Mouse (Mus musculus): ENCODE data around the gene Nr1d1. TPM values are rescaled to one million over a fixed set of nuclear protein-coding genes. Genes with fewer than 3 reads are reported as not detected.
"Not testable (repeated sequence)": the region's sequence is repeated elsewhere in the genome, so short reads cannot be mapped to it uniquely, and the experiment has no call there.

Nr1d1 gene
- polyA plus RNA-seq, 1 experiment from 2014 or later, result 0.66 TPM

DNA sequence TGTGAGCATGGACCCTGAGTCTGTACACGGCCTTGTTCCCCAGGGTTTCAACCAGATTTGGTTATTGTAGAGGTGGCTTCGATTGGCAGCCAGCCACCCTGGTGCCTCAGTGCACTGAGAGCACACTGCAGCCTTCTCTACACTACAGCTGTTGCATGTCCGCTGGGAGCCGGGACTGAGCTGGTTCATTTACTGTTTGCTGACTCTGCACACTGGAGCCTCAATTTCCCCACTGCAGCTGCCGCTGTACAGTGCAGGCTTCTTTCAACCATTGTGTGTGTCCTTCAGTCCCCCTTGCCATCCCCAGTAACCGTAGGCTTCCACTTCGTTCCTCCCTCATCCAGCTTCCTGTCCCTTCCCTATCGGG lies 35.1 kb downstream of the Nr1d1 start:
- WGBS (ENCODE audit: insufficient replicate concordance), result 18% methylated on average over 8 of the region's 8 CpGs
- Histone ChIP-seq H3K9me3 (replicated peaks; ENCODE audit: control insufficient read depth, low read length) (no peaks in the 10 kb centered on the region), H3K27me3 (ENCODE audit: control insufficient read depth, insufficient read depth, low read depth, low read length) (no peaks in the 10 kb centered on the region), H3K36me3 (ENCODE audit: control insufficient read depth, insufficient read depth) (no peaks in the 10 kb centered on the region), H3K4me3 (ENCODE audit: low read depth, low read length) (peak overlapping the region; percentile 85), H3K9ac (ENCODE audit: low read depth, low read length) (peak overlapping the region; percentile 84; the same call in 1 of the 2 replicates), H3K27ac (ENCODE audit: low read length) (peak overlapping the region; percentile 74), H3K4me2 (ENCODE audit: low read depth, low read length) (peak overlapping the region; percentile 93), H3K4me1 (ENCODE audit: control insufficient read depth, low read depth, low read length) (peaks cover 57% of the 10 kb centered on the region)
- ATAC-seq (ENCODE audit: low read depth), result no peak

DNA sequence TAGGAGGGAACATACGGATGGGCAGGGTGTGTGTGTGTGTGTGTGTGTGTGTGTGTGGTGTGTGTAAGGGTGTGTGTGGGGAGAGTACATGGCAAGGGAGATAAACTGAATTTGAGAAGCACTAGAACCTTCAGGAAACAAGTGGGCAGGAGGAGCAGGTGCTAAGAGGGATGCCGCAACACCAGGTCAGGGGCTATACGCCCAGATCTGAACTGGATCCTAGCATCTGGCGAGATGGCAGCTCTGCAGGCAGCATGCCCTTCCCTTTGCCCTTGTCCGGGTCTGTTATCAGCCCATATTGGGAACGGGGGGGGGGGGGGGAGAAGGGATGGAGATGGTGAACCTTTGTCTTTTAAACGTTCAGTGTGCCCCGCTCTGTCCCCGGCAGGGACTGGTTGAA lies 36.2 kb downstream of the Nr1d1 start:
- Histone ChIP-seq H3K9ac (ENCODE audit: low read depth, low read length) (no peak overlapping the region), H3K9me3 (replicated peaks; ENCODE audit: control insufficient read depth, low read length) (peaks cover 3% of the 10 kb centered on the region; the same call in 1 of the 2 replicates), H3K27ac (ENCODE audit: low read length) (no peak overlapping the region), H3K27me3 (ENCODE audit: control insufficient read depth, insufficient read depth, low read depth, low read length) (no peaks in the 10 kb centered on the region), H3K4me3 (ENCODE audit: low read depth, low read length) (no peak overlapping the region), H3K4me2 (ENCODE audit: low read depth, low read length) (peak overlapping the region; percentile 15; the same call in 1 of the 2 replicates), H3K4me1 (ENCODE audit: control insufficient read depth, low read depth, low read length) (peaks cover 46% of the 10 kb centered on the region), H3K36me3 (ENCODE audit: control insufficient read depth, insufficient read depth) (no peaks in the 10 kb centered on the region)
- WGBS (ENCODE audit: insufficient replicate concordance), result 33% methylated on average over 9 of the region's 9 CpGs
- ATAC-seq (ENCODE audit: low read depth), result no peak

DNA sequence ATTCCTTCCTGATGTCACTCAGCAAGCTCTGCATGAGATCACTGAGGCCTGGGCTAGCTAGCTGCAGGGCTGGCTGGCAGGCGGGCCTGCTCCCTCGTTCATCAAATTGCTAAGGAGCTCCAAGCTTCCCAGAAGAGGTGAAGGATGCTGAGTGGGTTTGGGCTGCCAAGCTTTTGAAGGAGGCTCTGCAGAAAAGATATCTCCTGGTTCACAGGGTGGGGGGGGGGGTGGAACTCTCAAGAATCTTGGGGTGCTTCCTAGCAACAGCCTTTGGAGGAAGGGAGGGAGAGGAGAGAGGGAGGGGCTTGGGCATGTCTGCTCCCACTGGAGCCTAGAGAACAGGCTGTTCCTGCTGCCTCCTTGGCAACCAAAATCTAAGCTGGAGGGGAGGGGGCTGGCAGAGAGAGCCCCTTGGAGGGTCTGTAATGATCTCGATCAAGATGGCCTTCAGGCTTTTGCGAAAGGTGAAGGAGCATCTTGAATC lies 36.7 kb downstream of the Nr1d1 start:
- H3K4me2 ChIP-seq (ENCODE audit: low read depth, low read length), result peak overlapping the region; percentile 15; the same call in 1 of the 2 replicates
- WGBS (ENCODE audit: insufficient replicate concordance), result 47% methylated on average over 4 of the region's 4 CpGs

DNA sequence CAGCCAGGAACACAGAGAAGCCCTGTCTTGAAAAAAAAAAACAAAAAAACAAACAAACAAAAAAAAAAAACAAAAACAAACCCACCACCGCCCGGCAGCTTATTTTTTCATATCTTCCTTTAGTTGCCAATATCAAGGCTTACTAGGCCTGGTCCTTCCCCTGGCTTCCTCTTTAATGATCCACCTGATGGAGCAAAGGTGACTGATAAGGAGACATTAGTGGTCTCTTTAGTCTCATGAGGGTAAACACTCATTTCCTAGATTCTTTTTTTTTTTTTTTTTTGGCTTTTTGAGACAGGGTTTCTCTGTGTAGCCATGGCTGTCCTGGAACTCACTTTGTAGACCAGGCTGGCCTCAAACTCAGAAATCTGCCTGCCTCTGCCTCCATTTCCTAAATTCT lies 37.9 kb downstream of the Nr1d1 start:
- not testable (repeated sequence) for H3K27me3 ChIP-seq (ENCODE audit: control insufficient read depth, insufficient read depth, low read depth, low read length); H3K36me3 ChIP-seq (ENCODE audit: control insufficient read depth, insufficient read depth); H3K4me2 ChIP-seq (ENCODE audit: low read depth, low read length); H3K27ac ChIP-seq (ENCODE audit: low read length); ATAC-seq (ENCODE audit: low read depth); H3K4me3 ChIP-seq (ENCODE audit: low read depth, low read length); H3K9me3 ChIP-seq (replicated peaks; ENCODE audit: control insufficient read depth, low read length); H3K9ac ChIP-seq (ENCODE audit: low read depth, low read length)
- 58% methylated on average over 2 of the region's 2 CpGs for WGBS (ENCODE audit: insufficient replicate concordance)
- H3K4me1 ChIP-seq (ENCODE audit: control insufficient read depth, low read depth, low read length), result peaks cover 29% of the 10 kb centered on the region

More for the DNA sequence above, 36.7 kb downstream of the Nr1d1 start:
- Histone ChIP-seq H3K9ac (ENCODE audit: low read depth, low read length) (no peak overlapping the region), H3K4me3 (ENCODE audit: low read depth, low read length) (no peak overlapping the region), H3K4me1 (ENCODE audit: control insufficient read depth, low read depth, low read length) (peaks cover 42% of the 10 kb centered on the region), H3K36me3 (ENCODE audit: control insufficient read depth, insufficient read depth) (no peaks in the 10 kb centered on the region), H3K9me3 (replicated peaks; ENCODE audit: control insufficient read depth, low read length) (peaks cover 3% of the 10 kb centered on the region; the same call in 1 of the 2 replicates), H3K27ac (ENCODE audit: low read length) (no peak overlapping the region), H3K27me3 (ENCODE audit: control insufficient read depth, insufficient read depth, low read depth, low read length) (no peaks in the 10 kb centered on the region)
- no peak for ATAC-seq (ENCODE audit: low read depth)

DNA sequence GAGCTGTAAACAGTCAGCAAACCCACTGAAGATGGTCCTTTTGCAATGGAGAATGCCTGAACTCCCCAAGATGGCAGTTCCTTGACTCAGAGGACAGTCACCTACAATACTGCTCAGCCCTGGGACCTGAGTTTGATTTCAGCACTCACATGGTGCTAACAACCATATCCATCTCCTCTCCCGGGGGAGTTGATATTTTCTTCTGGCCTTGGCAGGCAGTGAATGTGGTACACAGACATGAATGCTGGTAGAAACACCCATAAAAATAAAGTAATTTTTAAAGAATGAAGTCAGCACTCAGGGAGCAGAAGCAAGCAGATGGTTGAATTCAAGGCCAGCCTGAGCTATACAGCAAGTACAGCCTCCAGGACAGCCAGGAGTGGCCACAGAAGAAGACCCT lies 39.0 kb downstream of the Nr1d1 start:
- ATAC-seq (ENCODE audit: low read depth), result no peak
- H3K4me3 ChIP-seq (ENCODE audit: low read depth, low read length), result no peak overlapping the region
- peaks cover 29% of the 10 kb centered on the region for H3K4me1 ChIP-seq (ENCODE audit: control insufficient read depth, low read depth, low read length)
- H3K9me3 ChIP-seq (replicated peaks; ENCODE audit: control insufficient read depth, low read length), result peaks cover 3% of the 10 kb centered on the region; the same call in 1 of the 2 replicates
- WGBS (ENCODE audit: insufficient replicate concordance), result 71% methylated on average over 1 of the region's 1 CpGs
- H3K36me3 ChIP-seq (ENCODE audit: control insufficient read depth, insufficient read depth), result no peaks in the 10 kb centered on the region
- H3K4me2 ChIP-seq (ENCODE audit: low read depth, low read length), result no peak overlapping the region
- no peaks in the 10 kb centered on the region for H3K27me3 ChIP-seq (ENCODE audit: control insufficient read depth, insufficient read depth, low read depth, low read length)
- no peak overlapping the region for H3K27ac ChIP-seq (ENCODE audit: low read length)
- no peak overlapping the region for H3K9ac ChIP-seq (ENCODE audit: low read depth, low read length)

DNA sequence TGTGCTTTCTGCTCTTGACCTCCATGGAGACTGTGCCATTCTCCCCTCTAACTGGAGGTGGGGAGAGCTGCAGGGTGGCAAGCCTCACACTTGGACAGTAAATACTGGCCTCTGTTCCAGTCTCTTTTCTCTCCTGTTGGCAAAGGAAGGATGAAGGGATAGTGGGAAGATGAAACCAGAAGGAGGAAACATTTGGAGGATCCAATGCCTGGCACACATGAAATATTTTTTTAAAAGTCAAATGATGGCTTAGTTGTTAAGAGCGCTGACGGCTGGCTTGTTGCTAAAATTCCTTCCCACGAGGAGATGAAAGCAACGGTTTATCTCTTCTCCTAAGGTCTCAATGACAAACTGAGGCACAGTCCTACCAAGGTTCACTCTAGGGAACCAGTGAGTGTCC lies 40.0 kb downstream of the Nr1d1 start:
- Histone ChIP-seq H3K9me3 (replicated peaks; ENCODE audit: control insufficient read depth, low read length) (peaks cover 3% of the 10 kb centered on the region; the same call in 1 of the 2 replicates), H3K4me3 (ENCODE audit: low read depth, low read length) (no peak overlapping the region), H3K27me3 (ENCODE audit: control insufficient read depth, insufficient read depth, low read depth, low read length) (no peaks in the 10 kb centered on the region), H3K4me2 (ENCODE audit: low read depth, low read length) (no peak overlapping the region), H3K27ac (ENCODE audit: low read length) (no peak overlapping the region), H3K9ac (ENCODE audit: low read depth, low read length) (no peak overlapping the region), H3K4me1 (ENCODE audit: control insufficient read depth, low read depth, low read length) (peaks cover 20% of the 10 kb centered on the region), H3K36me3 (ENCODE audit: control insufficient read depth, insufficient read depth) (no peaks in the 10 kb centered on the region)
- ATAC-seq (ENCODE audit: low read depth), result no peak
- WGBS (ENCODE audit: insufficient replicate concordance), result 82% methylated on average over 4 of the region's 4 CpGs

DNA sequence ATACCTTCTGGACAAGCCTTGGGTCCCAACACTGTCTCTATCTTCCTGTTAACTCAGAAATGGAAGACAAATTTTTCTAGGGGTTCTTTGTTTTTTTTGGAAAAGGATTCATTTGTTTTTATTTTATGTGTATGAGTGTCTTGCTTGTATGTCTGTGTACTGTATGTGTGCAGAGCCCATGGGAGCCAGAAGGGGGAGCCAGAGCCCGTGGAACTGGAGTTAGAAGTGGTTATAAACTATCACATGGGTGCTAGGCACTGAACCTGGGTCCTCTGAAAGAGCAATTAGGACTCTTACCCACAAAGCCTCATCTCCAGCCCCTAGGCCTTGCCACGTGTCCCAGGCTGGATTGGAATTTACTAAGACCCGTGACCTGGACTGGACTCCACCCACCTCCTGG lies 41.1 kb downstream of the Nr1d1 start:
- Histone ChIP-seq H3K9me3 (replicated peaks; ENCODE audit: control insufficient read depth, low read length) (peaks cover 3% of the 10 kb centered on the region; the same call in 1 of the 2 replicates), H3K27ac (ENCODE audit: low read length) (no peak overlapping the region), H3K4me2 (ENCODE audit: low read depth, low read length) (no peak overlapping the region), H3K36me3 (ENCODE audit: control insufficient read depth, insufficient read depth) (no peaks in the 10 kb centered on the region), H3K4me1 (ENCODE audit: control insufficient read depth, low read depth, low read length) (peaks cover 12% of the 10 kb centered on the region), H3K4me3 (ENCODE audit: low read depth, low read length) (no peak overlapping the region), H3K27me3 (ENCODE audit: control insufficient read depth, insufficient read depth, low read depth, low read length) (no peaks in the 10 kb centered on the region), H3K9ac (ENCODE audit: low read depth, low read length) (no peak overlapping the region)
- WGBS (ENCODE audit: insufficient replicate concordance), result 71% methylated on average over 3 of the region's 3 CpGs
- ATAC-seq (ENCODE audit: low read depth), result no peak

DNA sequence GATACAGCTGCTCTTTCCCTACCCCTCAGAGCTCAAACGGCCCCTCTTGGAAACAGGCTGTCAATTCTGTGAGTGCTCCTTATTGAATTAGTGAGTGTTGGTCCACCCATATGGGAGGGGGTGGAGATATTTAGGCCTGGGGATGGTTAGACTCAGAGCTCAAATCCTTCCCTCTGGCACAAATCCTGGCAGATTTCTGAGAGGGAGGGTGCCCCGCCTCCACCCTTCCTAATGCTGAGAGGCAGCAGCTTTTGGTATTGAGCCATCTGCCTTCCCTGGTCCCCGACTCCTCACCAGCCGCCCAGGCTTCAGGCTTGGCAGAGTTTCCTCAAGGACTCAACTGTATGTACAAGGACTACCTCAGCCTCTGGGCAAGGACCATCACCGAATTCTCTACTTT lies 44.0 kb downstream of the Nr1d1 start:
- no peaks in the 10 kb centered on the region; the same call in 1 of the 2 replicates for H3K36me3 ChIP-seq (ENCODE audit: control insufficient read depth, insufficient read depth)
- no peak for ATAC-seq (ENCODE audit: low read depth)
- no peak overlapping the region for H3K27ac ChIP-seq (ENCODE audit: low read length)
- H3K4me3 ChIP-seq (ENCODE audit: low read depth, low read length), result no peak overlapping the region
- peaks cover 9% of the 10 kb centered on the region for H3K4me1 ChIP-seq (ENCODE audit: control insufficient read depth, low read depth, low read length)
- H3K9ac ChIP-seq (ENCODE audit: low read depth, low read length), result no peak overlapping the region
- no peaks in the 10 kb centered on the region for H3K27me3 ChIP-seq (ENCODE audit: control insufficient read depth, insufficient read depth, low read depth, low read length)
- no peak overlapping the region for H3K4me2 ChIP-seq (ENCODE audit: low read depth, low read length)
- 54% methylated on average over 5 of the region's 5 CpGs for WGBS (ENCODE audit: insufficient replicate concordance)
- peaks cover 3% of the 10 kb centered on the region; the same call in 1 of the 2 replicates for H3K9me3 ChIP-seq (replicated peaks; ENCODE audit: control insufficient read depth, low read length)

DNA sequence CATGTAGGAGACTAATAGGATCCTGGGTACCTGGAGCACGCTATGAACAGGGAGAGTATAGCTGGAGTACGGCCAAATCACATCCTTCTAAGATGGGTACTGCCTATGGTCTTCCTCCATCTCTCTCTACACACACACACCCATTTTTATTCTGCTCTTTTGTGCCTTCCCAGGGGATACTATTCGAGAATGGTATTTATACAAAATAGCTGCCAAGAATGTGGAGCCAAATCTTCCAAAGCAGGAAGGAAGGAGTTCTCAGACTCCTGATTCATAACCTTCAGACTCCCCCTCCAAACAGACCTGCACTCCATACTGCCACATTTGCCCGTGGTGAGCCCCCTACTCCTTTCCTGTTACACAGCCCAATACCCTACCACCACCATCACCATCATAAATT lies 44.4 kb downstream of the Nr1d1 start:
- H3K4me1 ChIP-seq (ENCODE audit: control insufficient read depth, low read depth, low read length), result peaks cover 9% of the 10 kb centered on the region
- ATAC-seq (ENCODE audit: low read depth), result no peak
- H3K27me3 ChIP-seq (ENCODE audit: control insufficient read depth, insufficient read depth, low read depth, low read length), result no peaks in the 10 kb centered on the region
- H3K9me3 ChIP-seq (replicated peaks; ENCODE audit: control insufficient read depth, low read length), result peaks cover 3% of the 10 kb centered on the region; the same call in 1 of the 2 replicates
- no peak overlapping the region for H3K4me2 ChIP-seq (ENCODE audit: low read depth, low read length)
- whole genome bisulfite sequencing (ENCODE audit: insufficient replicate concordance), result 59% methylated on average over 4 of the region's 4 CpGs
- H3K36me3 ChIP-seq (ENCODE audit: control insufficient read depth, insufficient read depth), result no peaks in the 10 kb centered on the region; the same call in 1 of the 2 replicates
- H3K9ac ChIP-seq (ENCODE audit: low read depth, low read length), result no peak overlapping the region
- H3K27ac ChIP-seq (ENCODE audit: low read length), result no peak overlapping the region
- no peak overlapping the region for H3K4me3 ChIP-seq (ENCODE audit: low read depth, low read length)
